Mouse (Mus musculus): ENCODE measurements around the gene Gm11099. TPM values are rescaled to one million over a fixed set of nuclear protein-coding genes. Genes with fewer than 3 reads are reported as not detected.

The Gm11099 gene
- polyA plus RNA-seq (2016; fragmentation: Nextera tagmentation; extraction: Ambion mirVana) = not detected in 2 replicates

GRCm38 (mm10) chr2:58859134-58859533, at the start of gene Gm11099:
Gene Gm11099, plus strand, starts transcription at chr2:58859434.
- Histone ChIP-seq H3K27ac (no peak within 1 kb of the TSS), H3K27me3 (no peaks in the 10 kb centered on the region), H3K4me1 (no peaks in the 10 kb centered on the region), H3K36me3 (replicated peaks) (no peaks in the 10 kb centered on the region), H3K4me2 (no peak within 1 kb of the TSS), H3K9ac (no peak within 1 kb of the TSS), H3K4me3 (replicated peaks) (no peak within 1 kb of the TSS), H3K9me3 (no peaks in the 10 kb centered on the region)
- 88% methylated on average over 5 of the region's 5 CpGs for WGBS
- no peak for ATAC-seq (ENCODE audit: low FRiP score)

GRCm38 (mm10) chr2:58812941-58813340, 46.3 kb upstream of the Gm11099 start:
- ATAC-seq (ENCODE audit: low FRiP score) = no peak

GRCm38 (mm10) chr2:58828910-58829600, 30.2 kb upstream of the Gm11099 start:
- ATAC-seq (ENCODE audit: low FRiP score) = no peak
- H3K4me2 ChIP-seq = no peak overlapping the region
- WGBS = 71% methylated on average over 3 of the region's 3 CpGs

More at GRCm38 (mm10) chr2:58812941-58813340, 46.3 kb upstream of the Gm11099 start:
- no peaks in the 10 kb centered on the region for H3K36me3 ChIP-seq (replicated peaks)
- no peak overlapping the region for H3K4me3 ChIP-seq (replicated peaks)
- H3K9ac ChIP-seq = no peak overlapping the region
- H3K27me3 ChIP-seq = no peaks in the 10 kb centered on the region
- no peak overlapping the region for H3K4me2 ChIP-seq
- H3K27ac ChIP-seq = no peak overlapping the region
- no peaks in the 10 kb centered on the region for H3K9me3 ChIP-seq
- 43% methylated on average over 2 of the region's 2 CpGs for WGBS
- H3K4me1 ChIP-seq = no peaks in the 10 kb centered on the region

GRCm38 (mm10) chr2:58829981-58830742, 29.1 kb upstream of the Gm11099 start:
- no peak for ATAC-seq (ENCODE audit: low FRiP score)
- 72% methylated on average over 7 of the region's 7 CpGs for WGBS

More at GRCm38 (mm10) chr2:58828910-58829600, 30.2 kb upstream of the Gm11099 start:
- no peaks in the 10 kb centered on the region for H3K36me3 ChIP-seq (replicated peaks)
- no peaks in the 10 kb centered on the region for H3K9me3 ChIP-seq
- no peaks in the 10 kb centered on the region for H3K27me3 ChIP-seq
- no peak overlapping the region for H3K27ac ChIP-seq
- no peaks in the 10 kb centered on the region for H3K4me1 ChIP-seq
- H3K4me3 ChIP-seq (replicated peaks) = no peak overlapping the region
- H3K9ac ChIP-seq = no peak overlapping the region

GRCm38 (mm10) chr2:58832253-58832980, 26.8 kb upstream of the Gm11099 start:
- H3K27me3 ChIP-seq = no peaks in the 10 kb centered on the region
- no peaks in the 10 kb centered on the region for H3K36me3 ChIP-seq (replicated peaks)
- no peaks in the 10 kb centered on the region for H3K4me1 ChIP-seq
- H3K9me3 ChIP-seq = no peaks in the 10 kb centered on the region
- H3K9ac ChIP-seq = no peak overlapping the region
- no peak overlapping the region for H3K27ac ChIP-seq
- no peak for ATAC-seq (ENCODE audit: low FRiP score)
- no peak overlapping the region for H3K4me3 ChIP-seq (replicated peaks)
- WGBS = 89% methylated on average over 20 of the region's 20 CpGs
- no peak overlapping the region for H3K4me2 ChIP-seq

More at GRCm38 (mm10) chr2:58829981-58830742, 29.1 kb upstream of the Gm11099 start:
- H3K27ac ChIP-seq = no peak overlapping the region
- H3K9me3 ChIP-seq = no peaks in the 10 kb centered on the region
- no peak overlapping the region for H3K9ac ChIP-seq
- no peaks in the 10 kb centered on the region for H3K36me3 ChIP-seq (replicated peaks)
- H3K4me1 ChIP-seq = no peaks in the 10 kb centered on the region
- no peak overlapping the region for H3K4me2 ChIP-seq
- H3K4me3 ChIP-seq (replicated peaks) = no peak overlapping the region
- no peaks in the 10 kb centered on the region for H3K27me3 ChIP-seq

- H3K27me3 ChIP-seq = no peaks in the 10 kb centered on the region
- ATAC-seq (ENCODE audit: low FRiP score) = no peak
- no peak overlapping the region for H3K4me3 ChIP-seq (replicated peaks)
- H3K4me1 ChIP-seq = 0 out of 2 replicates have a peak, but pooled peaks cover 4% of the 10 kb centered on the region
- no peak overlapping the region for H3K9ac ChIP-seq
- H3K36me3 ChIP-seq (replicated peaks) = no peaks in the 10 kb centered on the region
- H3K27ac ChIP-seq = no peak overlapping the region
- 80% methylated on average over 3 of the region's 3 CpGs for WGBS
- no peak overlapping the region for H3K4me2 ChIP-seq
- H3K9me3 ChIP-seq = no peaks in the 10 kb centered on the region
Observed at GRCm38 (mm10) chr2:58841021-58841420, 18.2 kb upstream of the Gm11099 start.

GRCm38 (mm10) chr2:58842443-58842842, 16.8 kb upstream of the Gm11099 start:
- Histone ChIP-seq H3K27ac (no peak overlapping the region), H3K4me1 (0 out of 2 replicates have a peak, but pooled peaks cover 4% of the 10 kb centered on the region), H3K9ac (no peak overlapping the region), H3K36me3 (replicated peaks) (no peaks in the 10 kb centered on the region), H3K4me3 (replicated peaks) (no peak overlapping the region), H3K4me2 (no peak overlapping the region), H3K9me3 (no peaks in the 10 kb centered on the region), H3K27me3 (no peaks in the 10 kb centered on the region)
- no peak for ATAC-seq (ENCODE audit: low FRiP score)
- WGBS = 89% methylated on average over 4 of the region's 4 CpGs

GRCm38 (mm10) chr2:58844499-58844898, 14.7 kb upstream of the Gm11099 start:
- no peaks in the 10 kb centered on the region; the same call in 1 of the 2 replicates for H3K4me1 ChIP-seq
- 54% methylated on average over 10 of the region's 10 CpGs for WGBS
- H3K27me3 ChIP-seq = no peaks in the 10 kb centered on the region
- no peak overlapping the region for H3K9ac ChIP-seq
- no peak for ATAC-seq (ENCODE audit: low FRiP score)
- H3K4me3 ChIP-seq (replicated peaks) = no peak overlapping the region
- no peaks in the 10 kb centered on the region for H3K36me3 ChIP-seq (replicated peaks)
- no peaks in the 10 kb centered on the region for H3K9me3 ChIP-seq
- no peak overlapping the region for H3K27ac ChIP-seq
- no peak overlapping the region for H3K4me2 ChIP-seq

- H3K27ac ChIP-seq = no peak overlapping the region
- no peaks in the 10 kb centered on the region for H3K9me3 ChIP-seq
- no peaks in the 10 kb centered on the region for H3K36me3 ChIP-seq (replicated peaks)
- H3K4me2 ChIP-seq = no peak overlapping the region
- ATAC-seq (ENCODE audit: low FRiP score) = no peak
- WGBS = 49% methylated on average over 3 of the region's 3 CpGs
- H3K4me3 ChIP-seq (replicated peaks) = no peak overlapping the region
- no peaks in the 10 kb centered on the region; the same call in 1 of the 2 replicates for H3K4me1 ChIP-seq
- H3K9ac ChIP-seq = no peak overlapping the region
- H3K27me3 ChIP-seq = no peaks in the 10 kb centered on the region
Observed at GRCm38 (mm10) chr2:58879876-58880275, 20.6 kb downstream of the Gm11099 start.

GRCm38 (mm10) chr2:58905057-58905456, 45.8 kb downstream of the Gm11099 start:
- WGBS = 69% methylated on average over 4 of the region's 4 CpGs
- H3K9me3 ChIP-seq = no peaks in the 10 kb centered on the region
- no peaks in the 10 kb centered on the region; the same call in 1 of the 2 replicates for H3K4me1 ChIP-seq
- no peak overlapping the region for H3K4me2 ChIP-seq
- H3K27ac ChIP-seq = no peak overlapping the region
- ATAC-seq (ENCODE audit: low FRiP score) = no peak
- no peak overlapping the region for H3K4me3 ChIP-seq (replicated peaks)
- no peaks in the 10 kb centered on the region for H3K27me3 ChIP-seq
- no peaks in the 10 kb centered on the region for H3K36me3 ChIP-seq (replicated peaks)
- H3K9ac ChIP-seq = no peak overlapping the region

GRCm38 (mm10) chr2:58906814-58907516, 47.7 kb downstream of the Gm11099 start:
- no peaks in the 10 kb centered on the region for H3K9me3 ChIP-seq
- no peak for ATAC-seq (ENCODE audit: low FRiP score)
- H3K4me1 ChIP-seq = no peaks in the 10 kb centered on the region; the same call in 1 of the 2 replicates
- H3K9ac ChIP-seq = no peak overlapping the region
- no peaks in the 10 kb centered on the region for H3K36me3 ChIP-seq (replicated peaks)
- no peak overlapping the region for H3K4me3 ChIP-seq (replicated peaks)
- H3K4me2 ChIP-seq = no peak overlapping the region
- no peaks in the 10 kb centered on the region for H3K27me3 ChIP-seq
- WGBS = 78% methylated on average over 14 of the region's 14 CpGs
- H3K27ac ChIP-seq = no peak overlapping the region
